Mouse (Mus musculus): ENCODE data around the gene Olfr986. TPM values are rescaled to one million over a fixed set of nuclear protein-coding genes. Genes with fewer than 3 reads are reported as not detected.
"Not testable (repeated sequence)": the region's sequence is repeated elsewhere in the genome, so short reads cannot be mapped to it uniquely, and the experiment has no call there.

Gene Olfr986
- not detected in 2 replicates for total RNA-seq (2014; fragmentation: Nextera tagmentation)
- not detected in 2 replicates for total RNA-seq (2017)

- no peak for ATAC-seq (replicated peaks; ENCODE audit: low FRiP score, low TSS enrichment, poor library complexity, severe bottlenecking)
These were observed at the start of gene Olfr986 for GRCm38 (mm10) chr9:40180620-40181019. Olfr986 (plus strand) TSS chr9:40180920.

- ATAC-seq (replicated peaks; ENCODE audit: low FRiP score, low TSS enrichment, poor library complexity, severe bottlenecking) = no peak
These were observed 43.6 kb upstream of the Olfr986 start for GRCm38 (mm10) chr9:40136987-40137688.

- no peak for ATAC-seq (replicated peaks; ENCODE audit: low FRiP score, low TSS enrichment, poor library complexity, severe bottlenecking)
These were observed 41.2 kb upstream of the Olfr986 start for GRCm38 (mm10) chr9:40139484-40139883.

- ATAC-seq (replicated peaks; ENCODE audit: low FRiP score, low TSS enrichment, poor library complexity, severe bottlenecking) = no peak
These were observed 39.2 kb upstream of the Olfr986 start for GRCm38 (mm10) chr9:40141544-40141943.

- ATAC-seq (replicated peaks; ENCODE audit: low FRiP score, low TSS enrichment, poor library complexity, severe bottlenecking) = no peak
These were observed 25.5 kb upstream of the Olfr986 start for GRCm38 (mm10) chr9:40155118-40155644.

GRCm38 (mm10) chr9:40166446-40166845, 14.3 kb upstream of the Olfr986 start:
- ATAC-seq (replicated peaks; ENCODE audit: low FRiP score, low TSS enrichment, poor library complexity, severe bottlenecking) = no peak

GRCm38 (mm10) chr9:40177017-40177416, 3.7 kb upstream of the Olfr986 start:
- no peak for ATAC-seq (replicated peaks; ENCODE audit: low FRiP score, low TSS enrichment, poor library complexity, severe bottlenecking)

GRCm38 (mm10) chr9:40185166-40185565, 4.4 kb downstream of the Olfr986 start:
- ATAC-seq (replicated peaks; ENCODE audit: low FRiP score, low TSS enrichment, poor library complexity, severe bottlenecking) = not testable (repeated sequence)

- ATAC-seq (replicated peaks; ENCODE audit: low FRiP score, low TSS enrichment, poor library complexity, severe bottlenecking) = no peak
These were observed 10.6 kb downstream of the Olfr986 start for GRCm38 (mm10) chr9:40191086-40191876.

GRCm38 (mm10) chr9:40192098-40193038, 11.6 kb downstream of the Olfr986 start, which contains the start of gene Zfp202:
Zfp202 (plus strand) TSS chr9:40192316.
- ATAC-seq (replicated peaks; ENCODE audit: low FRiP score, low TSS enrichment, poor library complexity, severe bottlenecking) = peak; percentile 90

- no peak for ATAC-seq (replicated peaks; ENCODE audit: low FRiP score, low TSS enrichment, poor library complexity, severe bottlenecking)
These were observed 15.3 kb downstream of the Olfr986 start for GRCm38 (mm10) chr9:40195981-40196380.

- ATAC-seq (replicated peaks; ENCODE audit: low FRiP score, low TSS enrichment, poor library complexity, severe bottlenecking) = no peak
These were observed 25.8 kb downstream of the Olfr986 start for GRCm38 (mm10) chr9:40206546-40206950.

GRCm38 (mm10) chr9:40210744-40211143, 30.0 kb downstream of the Olfr986 start:
- no peak for ATAC-seq (replicated peaks; ENCODE audit: low FRiP score, low TSS enrichment, poor library complexity, severe bottlenecking)

GRCm38 (mm10) chr9:40214058-40214457, 33.3 kb downstream of the Olfr986 start:
- ATAC-seq (replicated peaks; ENCODE audit: low FRiP score, low TSS enrichment, poor library complexity, severe bottlenecking) = no peak

- no peak for ATAC-seq (replicated peaks; ENCODE audit: low FRiP score, low TSS enrichment, poor library complexity, severe bottlenecking)
These were observed 35.9 kb downstream of the Olfr986 start for GRCm38 (mm10) chr9:40216651-40217050.

- no peak for ATAC-seq (replicated peaks; ENCODE audit: low FRiP score, low TSS enrichment, poor library complexity, severe bottlenecking)
These were observed 43.6 kb downstream of the Olfr986 start for GRCm38 (mm10) chr9:40224289-40224688.

- peak; percentile 87 for ATAC-seq (replicated peaks; ENCODE audit: low FRiP score, low TSS enrichment, poor library complexity, severe bottlenecking)
These were observed 47.4 kb downstream of the Olfr986 start for GRCm38 (mm10) chr9:40227874-40228789.

- no peak for ATAC-seq (replicated peaks; ENCODE audit: low FRiP score, low TSS enrichment, poor library complexity, severe bottlenecking)
These were observed 48.1 kb downstream of the Olfr986 start for GRCm38 (mm10) chr9:40228804-40229331.
